Comparison of ENCODE assay signal across 11 mouse cellular contexts in the genomic region with DNA sequence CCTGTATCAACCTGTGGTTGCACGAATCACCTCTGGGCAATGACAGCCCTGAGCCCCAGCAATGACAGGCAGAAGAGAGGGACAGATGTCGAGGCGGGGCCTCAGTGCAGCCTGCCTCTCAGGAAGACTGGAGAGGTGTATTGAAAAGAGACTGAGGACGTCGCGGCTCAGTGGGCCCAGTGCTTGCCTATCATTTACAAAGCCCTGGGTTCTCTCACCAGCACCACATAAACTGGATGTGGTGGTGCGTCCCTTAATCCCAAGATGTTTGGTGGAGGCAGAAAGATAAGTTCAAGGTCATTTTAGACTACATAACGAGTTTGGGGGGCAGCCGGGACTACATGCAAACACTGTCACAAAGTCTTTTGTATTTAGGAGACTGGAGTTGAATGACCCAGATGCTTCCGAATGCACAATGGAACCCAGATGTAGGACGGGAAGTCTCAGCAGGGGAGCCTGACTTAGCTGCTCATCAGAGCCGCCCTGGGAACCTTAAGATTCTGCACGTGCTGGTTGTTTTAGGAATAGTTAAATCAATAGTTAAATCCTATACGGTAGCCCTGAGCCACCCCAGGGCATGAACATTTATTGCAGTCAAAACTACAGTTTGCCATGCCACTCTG.
DNase-seq lines count a peak whose midpoint lies in the region; ATAC-seq and TF ChIP-seq lines count a peak whose summit lies in the region.
"Had no signal": no experiment of that assay in that cellular context is flagged by ENCODE, and none has a peak within 500 bp of the region (broad histone marks: within the 10 kb centered on the region; RNA-seq: fewer than 3 reads in every experiment).

No protein-coding gene starts in this region.

- H3K27me3 ChIP-seq in heart, embryonic 12.5 days (replicated peaks): peaks cover 93% of the 10 kb centered on the region
- H3K27me3 ChIP-seq in forebrain, embryonic 10.5 days (ENCODE audit: poor library complexity, severe bottlenecking): peaks cover 100% of the 10 kb centered on the region
- H3K27me3 ChIP-seq in hindbrain, postnatal 0 days (ENCODE audit: insufficient read depth, low read length): no peaks in the 10 kb centered on the region
- H3K27me3 ChIP-seq in neural tube, embryonic 12.5 days (replicated peaks): peaks cover 20% of the 10 kb centered on the region; the same call in 1 of the 2 replicates
- no peaks in the 10 kb centered on the region for H3K27me3 ChIP-seq in lung, postnatal 0 days (replicated peaks; ENCODE audit: insufficient read depth, low read length)

- DNase-seq in heart, postnatal 36 days: no peak
- DNase-seq in forebrain, embryonic 10.5 days (ENCODE audit: extremely low spot score, low spot score): peak; percentile 38
- DNase-seq in hindbrain, postnatal 0 days (ENCODE audit: low spot score): no peak
- DNase-seq in thymus, postnatal 10 days (ENCODE audit: low spot score in 2 of 2): no peak
- DNase-seq in lung, postnatal 0 days (ENCODE audit: low spot score): no peak
- DNase-seq in urinary bladder, adult 2 months (ENCODE audit: low spot score): no peak
- DNase-seq: B cell, adult 2 months had no signal

- no peak for ATAC-seq in heart, embryonic 12.5 days (ENCODE audit: insufficient number of reproducible peaks, low FRiP score)
- no peak for ATAC-seq in hindbrain, postnatal 0 days
- peak; percentile 6; the same call in 1 of the 2 replicates for ATAC-seq in neural tube, embryonic 12.5 days (ENCODE audit: low FRiP score, low read depth)
- no peak for ATAC-seq in lung, postnatal 0 days
- ATAC-seq: liver, embryonic 12.5 days had no signal

- H3K4me2 ChIP-seq in heart, embryonic 12.5 days: peak overlapping the region; percentile 18; the same call in 1 of the 2 replicates
- H3K4me2 ChIP-seq in hindbrain, postnatal 0 days (ENCODE audit: low read depth, low read length): no peak overlapping the region
- H3K4me2 ChIP-seq in neural tube, embryonic 12.5 days (replicated peaks): peak overlapping the region; percentile 34
- H3K4me2 ChIP-seq in lung, postnatal 0 days (replicated peaks; ENCODE audit: low read depth, low read length): no peak overlapping the region
- H3K4me2 ChIP-seq: heart, embryonic 15.5 days; liver, embryonic 12.5 days had no signal

- no peaks in the 10 kb centered on the region for H3K36me3 ChIP-seq in heart, embryonic 12.5 days
- H3K36me3 ChIP-seq in forebrain, embryonic 10.5 days (replicated peaks): no peaks in the 10 kb centered on the region
- no peaks in the 10 kb centered on the region for H3K36me3 ChIP-seq in hindbrain, postnatal 0 days (ENCODE audit: insufficient read depth, low read length)
- no peaks in the 10 kb centered on the region for H3K36me3 ChIP-seq in neural tube, embryonic 12.5 days
- no peaks in the 10 kb centered on the region for H3K36me3 ChIP-seq in lung, postnatal 0 days (ENCODE audit: insufficient read depth, low read length)
- H3K36me3 ChIP-seq: heart, embryonic 15.5 days; liver, embryonic 12.5 days had no signal

- no peak for TF ChIP-seq EP300 in lung, postnatal 0 days (IDR thresholded peaks at IDR 0.05)

- H3K27ac ChIP-seq in heart, embryonic 12.5 days (ENCODE audit: poor library complexity, severe bottlenecking): no peak overlapping the region
- H3K27ac ChIP-seq in forebrain, embryonic 10.5 days: peak overlapping the region; percentile 85
- peak overlapping the region; percentile 67; the same call in 1 of the 2 replicates for H3K27ac ChIP-seq in hindbrain, postnatal 0 days
- peak overlapping the region; percentile 50; the same call in 1 of the 2 replicates for H3K27ac ChIP-seq in neural tube, embryonic 12.5 days
- no peak overlapping the region for H3K27ac ChIP-seq in lung, postnatal 0 days (ENCODE audit: low read length)
- H3K27ac ChIP-seq: heart, embryonic 15.5 days; liver, embryonic 12.5 days had no signal

- intact Hi-C loops in heart, postnatal 36 days (cut with DNase I): no loop called here

- no peak overlapping the region for H3K9ac ChIP-seq in heart, embryonic 12.5 days
- no peak overlapping the region for H3K9ac ChIP-seq in hindbrain, postnatal 0 days (replicated peaks; ENCODE audit: low read length)
- H3K9ac ChIP-seq in neural tube, embryonic 12.5 days: 0 out of 2 replicates have a peak overlapping the region, but pooled peaks have one; percentile 13
- no peak overlapping the region for H3K9ac ChIP-seq in lung, postnatal 0 days (replicated peaks; ENCODE audit: low read depth)
- H3K9ac ChIP-seq: heart, embryonic 15.5 days; liver, embryonic 12.5 days had no signal

- TF ChIP-seq CTCF in hindbrain, postnatal 0 days (IDR thresholded peaks at IDR 0.05; ENCODE audit: low read depth): no peak
- no peak for TF ChIP-seq CTCF in lung, postnatal 0 days (IDR thresholded peaks at IDR 0.05)

- H3K9me3 ChIP-seq in heart, embryonic 12.5 days (replicated peaks): no peaks in the 10 kb centered on the region
- no peaks in the 10 kb centered on the region for H3K9me3 ChIP-seq in forebrain, embryonic 10.5 days
- no peaks in the 10 kb centered on the region for H3K9me3 ChIP-seq in hindbrain, postnatal 0 days (ENCODE audit: low read length)
- H3K9me3 ChIP-seq in neural tube, embryonic 12.5 days: no peaks in the 10 kb centered on the region
- no peaks in the 10 kb centered on the region for H3K9me3 ChIP-seq in lung, postnatal 0 days (ENCODE audit: low read length)
- H3K9me3 ChIP-seq: heart, embryonic 15.5 days; liver, embryonic 12.5 days had no signal

- H3K4me1 ChIP-seq in heart, embryonic 12.5 days (replicated peaks): peaks cover 33% of the 10 kb centered on the region
- peaks cover 69% of the 10 kb centered on the region for H3K4me1 ChIP-seq in forebrain, embryonic 10.5 days
- peaks cover 41% of the 10 kb centered on the region for H3K4me1 ChIP-seq in hindbrain, postnatal 0 days (ENCODE audit: insufficient read depth, low read length)
- H3K4me1 ChIP-seq in neural tube, embryonic 12.5 days: peaks cover 61% of the 10 kb centered on the region
- 0 out of 2 replicates have a peak, but pooled peaks cover 2% of the 10 kb centered on the region for H3K4me1 ChIP-seq in lung, postnatal 0 days (ENCODE audit: insufficient read depth, low read depth, low read length)

- WGBS in heart, embryonic 12.5 days: 23% methylated on average over 14 of the region's 14 CpGs
- 3% methylated on average over 14 of the region's 14 CpGs for WGBS in forebrain, embryonic 10.5 days
- 19% methylated on average over 14 of the region's 14 CpGs for WGBS in hindbrain, postnatal 0 days
- 2% methylated on average over 14 of the region's 14 CpGs for WGBS in neural tube, embryonic 12.5 days
- 66% methylated on average over 14 of the region's 14 CpGs for WGBS in lung, postnatal 0 days

- no peak overlapping the region for H3K4me3 ChIP-seq in heart, embryonic 12.5 days
- peak overlapping the region; percentile 32; the same call in 1 of the 2 replicates for H3K4me3 ChIP-seq in forebrain, embryonic 10.5 days
- H3K4me3 ChIP-seq in hindbrain, postnatal 0 days (ENCODE audit: low read length): no peak overlapping the region
- H3K4me3 ChIP-seq in neural tube, embryonic 12.5 days: no peak overlapping the region
- no peak overlapping the region for H3K4me3 ChIP-seq in lung, postnatal 0 days (ENCODE audit: low read depth, low read length)
- H3K4me3 ChIP-seq: heart, embryonic 15.5 days; liver, embryonic 12.5 days had no signal

Comparison
In these comparisons a context has a peak if more than half of its experiments do, and no peak if none do; other contexts are left out.
1. H3K27ac ChIP-seq: peak in forebrain, embryonic 10.5 days (single experiment), hindbrain, postnatal 0 days (single experiment) and neural tube, embryonic 12.5 days (single experiment); none in heart, embryonic 12.5 days (single experiment) and lung, postnatal 0 days (single experiment).
2. H3K4me2 ChIP-seq: peak in heart, embryonic 12.5 days (single experiment) and neural tube, embryonic 12.5 days (single experiment); none in hindbrain, postnatal 0 days (single experiment) and lung, postnatal 0 days (single experiment).